Mouse (Mus musculus): ENCODE results near the gene Cep135. TPM values are rescaled to one million over a fixed set of nuclear protein-coding genes. Genes with fewer than 3 reads are reported as not detected.
A peak's percentile ranks its signal among the peaks of the same experiment; 100 is the strongest.

Cep135 gene
- 7.7 and 8.6 TPM in 2 replicates for polyA plus RNA-seq (2011; ENCODE audit: insufficient read depth, insufficient read length, low replicate concordance, missing spikeins)

DNA sequence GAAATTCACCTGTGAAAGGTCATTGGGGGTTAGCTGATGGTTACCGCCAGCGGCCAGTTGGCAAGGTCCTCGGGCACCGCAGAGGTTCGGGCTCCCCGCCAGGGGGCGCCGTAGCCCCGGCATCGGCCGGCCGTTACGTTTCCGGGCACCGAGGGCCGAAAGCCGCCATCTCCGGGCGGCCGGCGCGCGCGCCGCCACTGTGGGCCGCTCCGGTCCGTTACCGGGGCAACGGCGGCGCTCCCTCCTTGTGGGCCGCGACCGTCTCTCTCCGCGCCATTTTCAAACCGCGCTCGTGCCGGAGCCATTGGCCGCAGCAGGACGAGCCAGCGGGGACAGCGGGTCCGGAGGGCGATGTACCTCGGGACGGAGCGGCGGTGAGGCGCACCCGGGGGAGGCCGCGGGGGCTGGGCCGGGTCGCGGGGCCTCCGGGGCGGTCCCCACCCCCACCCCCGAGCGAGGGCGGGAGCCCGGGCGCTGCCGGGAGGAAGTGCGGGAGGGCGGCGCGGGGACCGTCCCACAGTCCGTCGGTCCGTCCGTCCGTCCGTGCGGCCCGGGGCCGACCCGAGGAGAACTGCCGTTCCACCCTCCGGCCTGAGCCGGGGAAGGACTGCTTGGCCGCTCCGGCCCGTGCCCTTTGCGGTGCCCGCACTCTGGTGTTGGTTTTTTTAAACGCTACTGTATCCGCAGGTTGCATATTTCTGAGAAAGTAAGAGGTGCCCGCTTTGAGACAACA lies at the start of gene Cep135:
Cep135 (plus strand) TSS at position 148 of the 733 bp plus-strand sequence.
- H3K4me3 ChIP-seq (replicated peaks; ENCODE audit: control insufficient read depth, low read depth, low read length), result peak within 1 kb of the TSS; percentile 97
- under 1% methylated on average over 88 of the region's 92 CpGs for WGBS
- H3K27ac ChIP-seq (ENCODE audit: control insufficient read depth, insufficient read depth, low read depth, low read length, poor library complexity), result peak within 1 kb of the TSS; percentile 97
- H3K4me1 ChIP-seq (ENCODE audit: control insufficient read depth, insufficient read depth, low read length), result no peaks in the 10 kb centered on the region
- TF ChIP-seq CTCF (IDR thresholded peaks at IDR 0.05; ENCODE audit: control insufficient read depth, insufficient read depth, low read length) (peak; percentile 67), POLR2A (IDR thresholded peaks at IDR 0.05; ENCODE audit: borderline replicate concordance, control insufficient read depth, low read depth, low read length) (peak; percentile 35; the same call in 1 of the 2 replicates)

- H3K4me1 ChIP-seq (ENCODE audit: control insufficient read depth, insufficient read depth, low read length), result peaks cover 3% of the 10 kb centered on the region; the same call in 1 of the 2 replicates
- H3K27ac ChIP-seq (ENCODE audit: control insufficient read depth, insufficient read depth, low read depth, low read length, poor library complexity), result no peak overlapping the region
- WGBS, result 81% methylated on average over 8 of the region's 8 CpGs
- no peak overlapping the region for H3K4me3 ChIP-seq (replicated peaks; ENCODE audit: control insufficient read depth, low read depth, low read length)
- TF ChIP-seq CTCF (IDR thresholded peaks at IDR 0.05; ENCODE audit: control insufficient read depth, insufficient read depth, low read length) (no peak), POLR2A (IDR thresholded peaks at IDR 0.05; ENCODE audit: borderline replicate concordance, control insufficient read depth, low read depth, low read length) (no peak)
Observed at GRCm38 (mm10) chr5:76540181-76540580, 48.3 kb upstream of the Cep135 start.

GRCm38 (mm10) chr5:76540842-76541241 lies 47.7 kb upstream of the Cep135 start:
- peaks cover 1% of the 10 kb centered on the region; the same call in 1 of the 2 replicates for H3K4me1 ChIP-seq (ENCODE audit: control insufficient read depth, insufficient read depth, low read length)
- TF ChIP-seq POLR2A (IDR thresholded peaks at IDR 0.05; ENCODE audit: borderline replicate concordance, control insufficient read depth, low read depth, low read length) (no peak), CTCF (IDR thresholded peaks at IDR 0.05; ENCODE audit: control insufficient read depth, insufficient read depth, low read length) (no peak)
- H3K4me3 ChIP-seq (replicated peaks; ENCODE audit: control insufficient read depth, low read depth, low read length), result no peak overlapping the region
- no peak overlapping the region for H3K27ac ChIP-seq (ENCODE audit: control insufficient read depth, insufficient read depth, low read depth, low read length, poor library complexity)

- no peak overlapping the region for H3K27ac ChIP-seq (ENCODE audit: control insufficient read depth, insufficient read depth, low read depth, low read length, poor library complexity)
- TF ChIP-seq POLR2A (IDR thresholded peaks at IDR 0.05; ENCODE audit: borderline replicate concordance, control insufficient read depth, low read depth, low read length), result no peak
- TF ChIP-seq CTCF (IDR thresholded peaks at IDR 0.05; ENCODE audit: control insufficient read depth, insufficient read depth, low read length), result no peak
- WGBS, result 78% methylated on average over 8 of the region's 8 CpGs
Observed at GRCm38 (mm10) chr5:76543200-76543599, 45.3 kb upstream of the Cep135 start.

DNA sequence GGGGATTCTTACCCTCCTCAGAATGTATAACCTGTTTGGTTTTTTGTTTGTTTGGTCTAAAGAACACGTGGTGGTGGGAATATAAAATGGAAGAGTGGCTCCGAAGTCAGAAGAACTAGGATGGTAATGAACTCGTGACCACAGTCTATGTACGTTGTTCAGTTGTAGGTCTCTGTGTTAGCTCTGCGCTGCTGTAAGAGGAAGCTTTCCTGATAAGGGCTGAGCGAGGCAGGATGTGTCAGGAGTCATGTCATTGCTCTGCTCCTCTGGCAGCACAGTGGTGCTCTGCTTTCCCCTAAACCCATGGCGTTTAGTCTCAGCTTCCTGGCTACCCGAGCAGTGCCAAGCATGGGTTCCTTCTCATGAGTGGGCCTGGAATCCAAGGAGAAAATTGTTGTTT lies 38.1 kb upstream of the Cep135 start:
- WGBS, result 74% methylated on average over 8 of the region's 8 CpGs
- TF ChIP-seq POLR2A (IDR thresholded peaks at IDR 0.05; ENCODE audit: borderline replicate concordance, control insufficient read depth, low read depth, low read length), result no peak
- no peak for TF ChIP-seq CTCF (IDR thresholded peaks at IDR 0.05; ENCODE audit: control insufficient read depth, insufficient read depth, low read length)
- Histone ChIP-seq H3K27ac (ENCODE audit: control insufficient read depth, insufficient read depth, low read depth, low read length, poor library complexity) (no peak overlapping the region), H3K4me3 (replicated peaks; ENCODE audit: control insufficient read depth, low read depth, low read length) (no peak overlapping the region), H3K4me1 (ENCODE audit: control insufficient read depth, insufficient read depth, low read length) (no peaks in the 10 kb centered on the region)

More at GRCm38 (mm10) chr5:76543200-76543599, 45.3 kb upstream of the Cep135 start:
- H3K4me3 ChIP-seq (replicated peaks; ENCODE audit: control insufficient read depth, low read depth, low read length), result no peak overlapping the region
- no peaks in the 10 kb centered on the region for H3K4me1 ChIP-seq (ENCODE audit: control insufficient read depth, insufficient read depth, low read length)

DNA sequence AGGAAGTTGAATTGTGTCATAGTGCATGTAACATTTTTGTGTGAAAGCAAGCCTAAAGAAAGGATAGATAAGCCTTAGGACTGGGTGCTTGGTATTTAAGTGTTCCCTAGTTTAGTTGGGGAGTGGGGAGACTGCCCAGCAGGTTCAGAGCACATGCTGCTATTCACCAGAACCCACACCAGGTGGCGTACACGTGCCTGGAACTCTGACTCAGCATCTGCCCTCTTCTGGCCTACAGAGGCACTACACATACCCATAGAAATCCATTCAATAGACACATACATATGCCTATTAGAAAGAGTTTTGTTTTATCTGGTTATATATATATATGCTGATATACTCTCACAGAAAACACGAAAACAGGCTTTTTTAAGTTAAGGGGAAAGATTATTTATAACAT lies 23.2 kb upstream of the Cep135 start:
- Histone ChIP-seq H3K4me3 (replicated peaks; ENCODE audit: control insufficient read depth, low read depth, low read length) (no peak overlapping the region), H3K4me1 (ENCODE audit: control insufficient read depth, insufficient read depth, low read length) (no peaks in the 10 kb centered on the region), H3K27ac (ENCODE audit: control insufficient read depth, insufficient read depth, low read depth, low read length, poor library complexity) (no peak overlapping the region)
- 24% methylated on average over 3 of the region's 3 CpGs for WGBS
- TF ChIP-seq CTCF (IDR thresholded peaks at IDR 0.05; ENCODE audit: control insufficient read depth, insufficient read depth, low read length) (peak; percentile 100), POLR2A (IDR thresholded peaks at IDR 0.05; ENCODE audit: borderline replicate concordance, control insufficient read depth, low read depth, low read length) (no peak)

DNA sequence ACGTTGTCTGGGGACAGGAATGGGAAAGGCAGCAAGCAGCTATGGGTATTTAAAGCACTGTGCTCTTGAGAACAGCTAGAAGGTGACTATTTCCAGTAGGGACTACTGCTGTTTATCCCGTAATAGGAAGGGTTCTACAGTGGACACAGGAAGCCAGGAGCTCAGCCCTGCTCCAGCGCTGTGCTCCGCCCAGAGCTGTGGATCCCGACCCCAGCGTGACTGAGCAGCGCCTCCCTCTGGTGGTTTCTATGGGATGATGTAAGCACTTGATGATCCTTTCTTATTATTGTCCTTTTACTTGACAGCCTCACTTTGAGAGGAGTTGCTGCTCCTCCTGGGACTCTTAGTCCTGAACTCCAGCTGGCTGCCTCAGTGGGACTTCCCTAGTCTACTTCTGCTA lies 14.2 kb upstream of the Cep135 start:
- H3K4me3 ChIP-seq (replicated peaks; ENCODE audit: control insufficient read depth, low read depth, low read length), result no peak overlapping the region
- no peak for TF ChIP-seq POLR2A (IDR thresholded peaks at IDR 0.05; ENCODE audit: borderline replicate concordance, control insufficient read depth, low read depth, low read length)
- no peak for TF ChIP-seq CTCF (IDR thresholded peaks at IDR 0.05; ENCODE audit: control insufficient read depth, insufficient read depth, low read length)
- H3K4me1 ChIP-seq (ENCODE audit: control insufficient read depth, insufficient read depth, low read length), result no peaks in the 10 kb centered on the region
- WGBS, result 85% methylated on average over 7 of the region's 7 CpGs
- no peak overlapping the region for H3K27ac ChIP-seq (ENCODE audit: control insufficient read depth, insufficient read depth, low read depth, low read length, poor library complexity)

DNA sequence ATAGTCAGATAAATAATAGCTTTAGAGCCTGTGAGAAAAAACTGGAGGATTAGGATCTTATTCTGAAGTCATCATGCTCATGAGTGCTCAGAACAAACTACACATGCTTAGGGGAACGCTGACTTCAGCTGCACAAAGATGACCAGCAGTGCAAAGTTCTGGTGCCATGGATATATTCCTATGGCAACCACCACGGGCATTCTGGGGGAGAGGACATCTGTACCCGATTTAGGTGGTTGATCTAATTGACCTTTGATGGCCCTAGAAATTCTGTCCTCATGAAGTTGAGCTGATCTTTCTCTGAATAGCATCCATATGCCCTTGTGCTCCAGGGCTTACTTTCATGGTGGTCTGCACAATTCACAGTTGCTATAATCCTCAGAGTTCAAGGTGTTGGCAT lies 11.5 kb upstream of the Cep135 start:
- WGBS, result 83% methylated on average over 3 of the region's 3 CpGs
- no peaks in the 10 kb centered on the region for H3K4me1 ChIP-seq (ENCODE audit: control insufficient read depth, insufficient read depth, low read length)
- TF ChIP-seq POLR2A (IDR thresholded peaks at IDR 0.05; ENCODE audit: borderline replicate concordance, control insufficient read depth, low read depth, low read length) (no peak), CTCF (IDR thresholded peaks at IDR 0.05; ENCODE audit: control insufficient read depth, insufficient read depth, low read length) (no peak)
- H3K4me3 ChIP-seq (replicated peaks; ENCODE audit: control insufficient read depth, low read depth, low read length), result no peak overlapping the region
- no peak overlapping the region for H3K27ac ChIP-seq (ENCODE audit: control insufficient read depth, insufficient read depth, low read depth, low read length, poor library complexity)
